Mouse (Mus musculus) cerebellum, adult 2 months (tissue): ENCODE measurements around the gene Mmachc.

Source experiments
- CTCF ChIP-seq: fragments of 200-500 bp; IDR thresholded peaks from 2 replicates; pipeline ENCODE4 v1.5.1; 2011; ENCODE audit warnings: low read depth, mild to moderate bottlenecking, control low read depth, low read length, moderate library complexity, borderline replicate concordance; ENCODE audit not compliant: insufficient read depth
- POLR2A ChIP-seq: fragments of 200-500 bp; IDR thresholded peaks from 2 replicates; pipeline ENCODE4 v1.6.1; 2011; ENCODE audit warnings: low read length, control low read depth, borderline replicate concordance; ENCODE audit not compliant: insufficient read depth

DNA sequence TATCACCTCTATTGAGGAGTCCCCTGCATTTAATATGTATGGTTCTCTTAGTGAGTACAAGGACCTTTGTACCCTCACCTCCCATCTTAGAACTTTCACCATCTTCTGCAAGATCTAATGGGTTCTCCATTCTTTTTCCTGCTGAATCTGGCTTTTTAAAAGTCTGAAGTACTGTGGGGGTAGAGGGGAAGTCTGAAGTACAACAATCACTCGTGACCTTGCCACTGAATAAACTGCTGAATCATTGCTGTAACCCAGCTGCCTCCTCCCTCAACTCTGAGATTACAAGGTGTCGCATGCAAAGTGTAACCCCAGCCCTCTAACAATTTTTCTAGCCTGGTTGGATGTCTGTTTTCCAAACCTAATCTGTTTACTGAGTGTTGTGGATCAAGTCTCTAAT is 53.1 kb downstream of the Mmachc start:
- TF ChIP-seq POLR2A (no peak), CTCF (no peak)
